Mouse (Mus musculus) heart, adult 2 months (tissue): ENCODE results near the gene Cdh22. TPM values are rescaled to one million over a fixed set of nuclear protein-coding genes. Genes with fewer than 3 reads are reported as not detected.

ENCODE experiments used
- DNase-seq, 2 experiments: peaks; one replicate each; pipeline ENCODE4 v3.0.0; 2021
- H3K27ac ChIP-seq: fragments of 200-600 bp; 2 replicates; pipeline ENCODE4 v1.8.1; 2022
- H3K27me3 ChIP-seq: fragments of 200-500 bp; 2 replicates; pipeline ENCODE4 v1.6.1; 2012; ENCODE audit warnings: mild to moderate bottlenecking, low read length, inconsistent platforms, mixed read lengths; ENCODE audit not compliant: control insufficient read depth, insufficient read depth
- H3K36me3 ChIP-seq: fragments of 200-500 bp; 2 replicates; pipeline ENCODE4 v1.6.1; 2012; ENCODE audit warnings: low read length, inconsistent platforms; ENCODE audit not compliant: control insufficient read depth, insufficient read depth
- H3K4me1 ChIP-seq: fragments of 200-500 bp; 2 replicates; pipeline ENCODE4 v1.6.1; 2011; ENCODE audit warnings: low read length; ENCODE audit not compliant: control insufficient read depth, insufficient read depth
- H3K4me3 ChIP-seq: fragments of 200-600 bp; 2 replicates; pipeline ENCODE4 v1.8.1; 2022
- H3K79me2 ChIP-seq: fragments of 200-500 bp; replicated peaks from 2 replicates; pipeline ENCODE4 v1.6.1; 2012; ENCODE audit warnings: mild to moderate bottlenecking, inconsistent platforms, low read length, moderate library complexity, mixed read lengths; ENCODE audit not compliant: control insufficient read depth, insufficient read depth
- H3K9ac ChIP-seq: fragments of 200-500 bp; 2 replicates; pipeline ENCODE4 v1.6.1; 2012; ENCODE audit warnings: low read depth, mild to moderate bottlenecking, control low read depth, inconsistent platforms, low read length, mixed read lengths
- CTCF ChIP-seq: fragments of 200-600 bp; IDR thresholded peaks from 2 replicates; pipeline ENCODE4 v1.8.1; 2022; ENCODE audit warnings: antibody characterized with exemption, mild to moderate bottlenecking, moderate library complexity
- EP300 ChIP-seq: fragments of 200-500 bp; IDR thresholded peaks from 2 replicates; pipeline ENCODE4 v1.6.1; 2011; ENCODE audit warnings: low read depth, low read length, control low read depth; ENCODE audit not compliant: insufficient read depth
- POLR2A ChIP-seq: fragments of 200-500 bp; IDR thresholded peaks from 2 replicates; pipeline ENCODE4 v1.6.1; 2011; ENCODE audit warnings: mild to moderate bottlenecking, low read depth, low read length, control low read depth; ENCODE audit not compliant: insufficient read depth
- WGBS: fragments of 180-500 bp; shearing (Covaris S2); methylation state at CpG from one replicate; pipeline ENCODE4 v1.1.7; 2018; 5-methylcytosine and 5-hydroxymethylcytosine counted together
- intact Hi-C: fragments of 180-260 bp; cut with DNase I; formaldehyde crosslinking; loops from one replicate; pipeline ENCODE4 v1.15.1; 2025
- polyA plus RNA-seq: library from polyadenylated mRNA; depleted of rRNA; stranded (reverse); fragments of >200 nt; gene quantifications from 2 replicates; pipeline ENCODE4 v1.2.3, GENCODE M21; 2012
- total RNA-seq, 2 experiments: library from RNA; stranded (reverse); gene quantifications; 2 replicates each; pipeline ENCODE4 v1.2.3; 2021

Gene Cdh22
- total and polyA plus RNA-seq, 3 experiments = 0.50 to 1.0 (median 0.65) TPM

DNA sequence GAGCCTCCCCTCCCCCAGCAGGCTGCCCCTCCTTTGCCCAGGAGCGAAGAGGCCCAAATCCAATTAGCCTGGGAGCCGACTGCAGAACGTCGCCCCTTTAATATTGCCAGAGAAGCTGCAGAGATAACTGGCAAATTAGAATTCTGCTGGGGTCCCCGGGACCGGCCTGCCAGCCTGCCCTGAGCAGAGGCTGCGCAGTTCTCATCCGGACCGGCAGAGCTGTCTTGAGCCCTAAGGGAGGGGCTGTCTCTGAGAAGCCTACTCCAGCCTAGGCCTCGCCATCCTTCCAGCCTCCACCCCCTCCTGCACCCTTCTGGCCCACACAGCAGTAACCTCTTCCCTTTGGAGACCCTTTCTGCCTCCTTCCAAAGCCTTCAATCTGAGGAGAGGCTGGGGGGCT is 19.2 kb upstream of the Cdh22 start:
- DNase-seq = no peak
- H3K4me3 ChIP-seq = no peak overlapping the region
- H3K27me3 ChIP-seq = peaks cover 3% of the 10 kb centered on the region; the same call in 1 of the 2 replicates
- intact Hi-C loops = no loop called here
- H3K9ac ChIP-seq = no peak overlapping the region
- H3K4me1 ChIP-seq = no peaks in the 10 kb centered on the region
- H3K27ac ChIP-seq = no peak overlapping the region
- TF ChIP-seq POLR2A (no peak), EP300 (no peak), CTCF (no peak)
- no peaks in the 10 kb centered on the region for H3K79me2 ChIP-seq
- WGBS = 28% methylated on average over 10 of the region's 10 CpGs
- no peaks in the 10 kb centered on the region for H3K36me3 ChIP-seq

DNA sequence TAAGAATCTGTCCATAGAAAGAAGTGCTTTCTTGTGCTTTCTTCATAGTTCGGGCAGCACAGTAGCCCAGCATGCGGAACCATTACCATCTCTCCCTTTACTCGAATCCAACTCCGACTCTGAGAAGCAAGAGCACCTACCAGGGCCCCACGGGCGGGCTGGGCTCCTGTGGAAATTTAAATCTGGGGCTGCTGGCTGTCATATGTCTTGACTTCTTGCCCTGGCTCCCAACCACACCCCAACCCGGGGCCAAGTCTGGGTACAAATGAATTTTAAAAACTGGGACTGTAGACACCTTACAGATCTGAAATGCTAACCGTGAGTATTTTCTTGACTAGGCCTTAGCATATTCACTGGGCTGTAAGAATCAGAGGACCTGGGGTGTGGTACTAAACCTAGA is 18.6 kb upstream of the Cdh22 start:
- Histone ChIP-seq H3K79me2 (no peaks in the 10 kb centered on the region), H3K27ac (no peak overlapping the region), H3K27me3 (peaks cover 3% of the 10 kb centered on the region; the same call in 1 of the 2 replicates), H3K4me3 (no peak overlapping the region), H3K9ac (no peak overlapping the region), H3K36me3 (no peaks in the 10 kb centered on the region), H3K4me1 (no peaks in the 10 kb centered on the region)
- intact Hi-C loops = no loop called here
- DNase-seq = no peak
- WGBS = 69% methylated on average over 8 of the region's 8 CpGs
- no peak for TF ChIP-seq EP300
- no peak for TF ChIP-seq POLR2A
- TF ChIP-seq CTCF = no peak

DNA sequence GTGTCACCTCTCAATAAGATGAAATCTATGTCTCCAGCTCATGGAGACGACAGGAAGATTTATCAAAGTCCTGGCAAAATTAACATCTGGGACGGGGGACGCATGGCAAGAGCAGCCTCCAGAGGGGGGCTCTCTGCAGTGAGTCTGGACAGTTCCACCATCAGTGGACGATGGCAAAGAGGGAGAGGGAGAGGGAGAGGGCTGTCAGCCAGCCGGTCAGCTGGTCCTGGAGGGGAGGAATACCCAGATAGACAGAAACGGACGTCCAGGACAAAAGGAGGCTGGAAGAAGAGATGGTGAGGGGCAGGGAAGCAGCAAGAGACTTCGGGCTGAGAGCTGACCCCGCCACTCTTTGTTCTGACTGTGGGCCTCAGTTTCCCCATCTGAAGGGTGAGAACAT is 18.1 kb upstream of the Cdh22 start:
- Histone ChIP-seq H3K27me3 (peaks cover 3% of the 10 kb centered on the region; the same call in 1 of the 2 replicates), H3K4me3 (no peak overlapping the region), H3K4me1 (no peaks in the 10 kb centered on the region), H3K36me3 (no peaks in the 10 kb centered on the region), H3K9ac (no peak overlapping the region), H3K27ac (no peak overlapping the region), H3K79me2 (no peaks in the 10 kb centered on the region)
- 50% methylated on average over 9 of the region's 9 CpGs for WGBS
- intact Hi-C loops = no loop called here
- no peak for DNase-seq
- TF ChIP-seq POLR2A (no peak), CTCF (no peak), EP300 (no peak)

DNA sequence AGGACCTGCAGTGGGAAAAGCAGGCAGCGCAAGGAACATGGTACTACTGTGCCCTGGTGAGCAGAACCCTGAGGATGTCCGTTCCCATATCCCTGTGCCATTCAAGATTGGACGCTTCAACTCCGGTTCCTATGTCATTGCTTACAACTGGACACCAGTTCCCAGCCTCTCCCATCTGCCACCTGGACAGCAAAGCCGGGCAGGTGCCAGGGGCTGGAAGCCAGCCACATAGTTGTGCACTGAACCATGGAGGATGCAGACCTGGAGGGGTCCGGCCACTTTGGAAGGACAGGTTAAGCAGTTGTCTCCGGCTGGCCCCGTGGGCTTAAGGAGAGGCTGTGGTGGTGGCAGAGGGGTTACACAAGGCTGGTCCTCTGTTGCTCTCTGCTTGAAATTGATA is 17.7 kb upstream of the Cdh22 start:
- Histone ChIP-seq H3K4me3 (no peak overlapping the region), H3K27ac (no peak overlapping the region), H3K27me3 (peaks cover 3% of the 10 kb centered on the region; the same call in 1 of the 2 replicates), H3K9ac (no peak overlapping the region), H3K36me3 (no peaks in the 10 kb centered on the region), H3K79me2 (no peaks in the 10 kb centered on the region), H3K4me1 (no peaks in the 10 kb centered on the region)
- TF ChIP-seq CTCF = no peak
- no peak for TF ChIP-seq EP300
- TF ChIP-seq POLR2A = no peak
- WGBS = 76% methylated on average over 8 of the region's 8 CpGs
- intact Hi-C loops = no loop called here
- DNase-seq = no peak

DNA sequence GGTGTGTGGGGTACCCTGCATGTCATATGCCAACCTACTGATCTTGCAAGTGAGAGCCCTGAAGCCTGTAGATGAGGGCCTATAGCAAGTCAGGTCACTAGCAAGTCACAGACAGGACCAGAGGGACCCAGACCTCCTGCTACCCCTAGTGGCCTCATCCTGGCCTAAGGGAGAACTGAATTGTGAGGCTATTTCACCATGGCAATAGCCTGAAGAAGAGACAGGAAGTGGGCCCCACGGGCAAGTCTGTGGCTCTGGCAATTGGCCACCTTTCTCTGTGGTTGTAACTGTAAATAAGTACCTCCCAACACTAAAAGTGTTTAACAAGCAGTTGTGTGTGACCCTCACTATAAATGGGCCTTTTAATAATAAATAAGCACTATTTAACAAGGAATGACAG is 16.2 kb upstream of the Cdh22 start:
- Histone ChIP-seq H3K36me3 (no peaks in the 10 kb centered on the region), H3K4me3 (no peak overlapping the region), H3K9ac (no peak overlapping the region), H3K27ac (no peak overlapping the region), H3K4me1 (no peaks in the 10 kb centered on the region), H3K79me2 (no peaks in the 10 kb centered on the region), H3K27me3 (peaks cover 1% of the 10 kb centered on the region; the same call in 1 of the 2 replicates)
- intact Hi-C loops = no loop called here
- no peak for TF ChIP-seq POLR2A
- no peak for TF ChIP-seq EP300
- no peak for TF ChIP-seq CTCF
- no peak for DNase-seq
- 21% methylated on average over 1 of the region's 1 CpGs for WGBS

DNA sequence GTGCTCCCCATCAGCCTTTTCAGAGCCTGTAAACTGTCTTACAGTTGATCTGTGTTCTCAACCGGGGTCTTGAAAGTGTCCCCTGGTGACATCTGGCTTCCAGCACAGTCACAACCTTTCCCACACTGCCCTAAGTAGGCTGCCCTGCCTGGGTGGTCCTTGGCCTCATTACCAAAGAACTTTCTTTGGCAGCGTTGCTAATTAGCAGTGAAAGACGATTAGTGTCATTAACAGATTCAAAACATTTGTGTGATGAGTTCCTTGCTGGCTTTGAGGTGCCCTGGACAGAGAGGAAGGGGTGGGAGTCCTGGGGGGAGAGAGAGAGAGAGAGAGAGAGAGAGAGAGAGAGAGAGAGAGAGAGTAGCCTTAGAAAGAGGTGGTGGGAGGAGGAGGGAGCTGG is 14.3 kb upstream of the Cdh22 start:
- intact Hi-C loops = no loop called here
- WGBS = 15% methylated on average over 3 of the region's 3 CpGs
- DNase-seq = no peak
- Histone ChIP-seq H3K27ac (no peak overlapping the region), H3K27me3 (0 out of 2 replicates have a peak, but pooled peaks cover 1% of the 10 kb centered on the region), H3K4me1 (no peaks in the 10 kb centered on the region), H3K9ac (no peak overlapping the region), H3K79me2 (no peaks in the 10 kb centered on the region), H3K4me3 (no peak overlapping the region), H3K36me3 (no peaks in the 10 kb centered on the region)
- TF ChIP-seq CTCF = no peak
- TF ChIP-seq POLR2A = no peak
- no peak for TF ChIP-seq EP300

DNA sequence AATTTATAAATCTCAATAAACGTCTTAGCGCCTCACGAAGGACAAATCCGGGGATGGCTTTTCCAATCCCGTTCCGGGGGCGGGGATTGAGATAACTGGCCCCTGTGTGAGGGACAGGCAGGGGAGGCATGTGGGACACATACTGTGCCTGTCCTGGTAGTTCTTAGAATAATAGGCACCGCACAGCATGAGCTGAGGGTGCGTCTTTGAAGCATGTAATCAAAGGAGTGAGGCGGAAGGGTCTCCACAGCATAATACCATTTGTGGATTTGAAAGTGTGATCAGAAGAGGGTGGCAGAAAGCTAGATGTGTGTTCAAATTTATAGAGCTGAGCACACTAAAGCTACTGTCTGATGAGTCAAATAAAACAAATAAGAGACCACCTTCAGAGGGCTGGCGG is 11.7 kb upstream of the Cdh22 start:
- Histone ChIP-seq H3K27ac (no peak overlapping the region), H3K4me3 (no peak overlapping the region), H3K27me3 (peaks cover 4% of the 10 kb centered on the region; the same call in 1 of the 2 replicates), H3K4me1 (no peaks in the 10 kb centered on the region), H3K9ac (no peak overlapping the region), H3K79me2 (no peaks in the 10 kb centered on the region), H3K36me3 (no peaks in the 10 kb centered on the region)
- WGBS = 20% methylated on average over 11 of the region's 11 CpGs
- intact Hi-C loops = no loop called here
- no peak for DNase-seq
- TF ChIP-seq POLR2A (no peak), EP300 (no peak), CTCF (no peak)
